Mouse (Mus musculus): ENCODE measurements around the gene Pdhx. TPM values are rescaled to one million over a fixed set of nuclear protein-coding genes. Genes with fewer than 3 reads are reported as not detected.

The Pdhx gene
- polyA plus RNA-seq, 1 experiment from 2014 or later = 59.3 TPM

- Histone ChIP-seq H3K4me1 (no peaks in the 10 kb centered on the region), H3K27me3 (no peaks in the 10 kb centered on the region), H3K4me2 (no peak overlapping the region), H3K9me3 (replicated peaks) (no peaks in the 10 kb centered on the region), H3K36me3 (ENCODE audit: poor library complexity, severe bottlenecking) (no peaks in the 10 kb centered on the region), H3K27ac (no peak overlapping the region), H3K4me3 (no peak overlapping the region), H3K9ac (no peak overlapping the region)
- 86% methylated on average over 8 of the region's 8 CpGs for WGBS
- ATAC-seq = no peak
Measured at GRCm38 (mm10) chr2:102981446-102982314, 91.6 kb downstream of the Pdhx start.

DNA sequence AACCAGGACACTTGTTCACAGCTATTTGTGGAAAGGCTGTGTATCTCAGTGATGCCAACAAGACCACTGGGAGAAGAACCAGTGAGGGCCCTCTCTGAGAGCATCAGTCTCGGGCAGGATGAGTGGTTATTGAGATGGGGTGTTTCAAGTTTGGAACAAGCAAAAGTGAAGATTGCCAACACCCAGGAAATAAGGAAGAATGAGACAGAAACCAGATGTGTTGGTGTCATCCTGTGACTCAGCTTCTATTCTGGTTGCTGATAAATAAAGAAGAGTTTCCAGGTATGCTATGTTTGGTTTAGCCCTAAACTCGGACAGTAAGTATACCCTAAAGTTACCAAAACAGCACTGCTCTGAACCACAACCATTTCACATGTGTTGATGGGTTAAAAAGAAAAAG is 92.4 kb downstream of the Pdhx start:
- no peak overlapping the region for H3K27ac ChIP-seq
- no peak overlapping the region for H3K9ac ChIP-seq
- 80% methylated on average over 2 of the region's 2 CpGs for WGBS
- H3K4me3 ChIP-seq = no peak overlapping the region
- H3K27me3 ChIP-seq = no peaks in the 10 kb centered on the region
- ATAC-seq = no peak
- H3K36me3 ChIP-seq (ENCODE audit: poor library complexity, severe bottlenecking) = no peaks in the 10 kb centered on the region
- no peaks in the 10 kb centered on the region for H3K4me1 ChIP-seq
- H3K4me2 ChIP-seq = no peak overlapping the region
- H3K9me3 ChIP-seq (replicated peaks) = no peaks in the 10 kb centered on the region

GRCm38 (mm10) chr2:102979519-102979918 is 93.8 kb downstream of the Pdhx start:
- Histone ChIP-seq H3K27me3 (no peaks in the 10 kb centered on the region), H3K9me3 (replicated peaks) (no peaks in the 10 kb centered on the region), H3K36me3 (ENCODE audit: poor library complexity, severe bottlenecking) (no peaks in the 10 kb centered on the region), H3K4me2 (no peak overlapping the region), H3K27ac (no peak overlapping the region), H3K4me1 (no peaks in the 10 kb centered on the region), H3K9ac (no peak overlapping the region), H3K4me3 (no peak overlapping the region)
- 92% methylated on average over 2 of the region's 2 CpGs for WGBS
- ATAC-seq = no peak

DNA sequence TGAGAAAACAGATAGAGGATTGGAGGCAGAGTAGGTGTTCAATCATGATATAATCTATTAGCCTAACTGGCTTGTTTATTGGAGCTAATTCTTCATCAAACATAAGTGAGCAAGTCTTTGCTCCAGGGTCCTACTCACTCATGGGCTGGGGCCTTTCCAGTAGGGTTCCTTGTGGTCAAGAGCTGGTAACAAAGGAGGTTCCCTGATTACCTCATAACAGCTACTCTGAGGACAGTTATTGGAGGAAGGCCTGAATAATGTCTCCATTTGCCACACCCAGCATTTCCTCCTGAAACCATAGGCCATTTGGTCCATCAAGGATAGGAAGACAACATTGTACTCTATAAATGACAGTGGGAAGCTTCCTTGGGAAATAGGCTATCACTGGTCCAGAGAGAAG is 94.2 kb downstream of the Pdhx start:
- Histone ChIP-seq H3K4me2 (no peak overlapping the region), H3K27me3 (no peaks in the 10 kb centered on the region), H3K9me3 (replicated peaks) (no peaks in the 10 kb centered on the region), H3K27ac (no peak overlapping the region), H3K36me3 (ENCODE audit: poor library complexity, severe bottlenecking) (no peaks in the 10 kb centered on the region), H3K4me3 (no peak overlapping the region), H3K4me1 (no peaks in the 10 kb centered on the region), H3K9ac (no peak overlapping the region)
- no peak for ATAC-seq

DNA sequence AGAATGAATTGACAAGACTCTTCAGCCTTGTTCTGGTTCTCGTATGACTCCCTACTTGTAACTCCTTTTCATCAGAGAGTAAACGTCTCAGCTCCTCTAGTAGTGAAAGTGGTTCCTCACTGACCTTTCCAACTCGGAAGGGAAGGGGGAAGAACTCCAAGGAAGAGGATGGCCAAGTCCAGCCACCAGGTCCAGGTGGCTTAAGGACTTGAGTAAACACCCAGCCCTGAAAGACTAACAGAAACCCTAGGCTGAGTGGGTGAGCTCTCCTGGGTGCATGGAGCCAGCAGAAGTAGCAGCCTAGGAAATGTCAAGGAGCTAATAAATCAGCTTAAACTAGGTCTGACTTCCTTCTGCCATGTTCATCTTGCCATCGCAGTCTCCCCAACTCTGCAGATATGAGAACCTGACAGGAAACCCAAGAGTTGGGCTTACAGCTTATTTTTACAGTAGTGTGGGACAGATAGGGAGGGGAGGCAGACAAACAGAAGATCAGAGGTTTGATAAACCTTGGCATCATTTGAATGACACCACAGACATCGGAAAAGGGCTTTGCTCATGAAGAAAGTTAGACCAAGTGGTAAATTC is 97.9 kb downstream of the Pdhx start:
- Histone ChIP-seq H3K36me3 (ENCODE audit: poor library complexity, severe bottlenecking) (no peaks in the 10 kb centered on the region), H3K4me1 (no peaks in the 10 kb centered on the region), H3K27ac (no peak overlapping the region), H3K27me3 (no peaks in the 10 kb centered on the region), H3K4me3 (no peak overlapping the region), H3K9me3 (replicated peaks) (no peaks in the 10 kb centered on the region), H3K9ac (no peak overlapping the region), H3K4me2 (no peak overlapping the region)
- ATAC-seq = no peak
- WGBS = 86% methylated on average over 5 of the region's 5 CpGs

DNA sequence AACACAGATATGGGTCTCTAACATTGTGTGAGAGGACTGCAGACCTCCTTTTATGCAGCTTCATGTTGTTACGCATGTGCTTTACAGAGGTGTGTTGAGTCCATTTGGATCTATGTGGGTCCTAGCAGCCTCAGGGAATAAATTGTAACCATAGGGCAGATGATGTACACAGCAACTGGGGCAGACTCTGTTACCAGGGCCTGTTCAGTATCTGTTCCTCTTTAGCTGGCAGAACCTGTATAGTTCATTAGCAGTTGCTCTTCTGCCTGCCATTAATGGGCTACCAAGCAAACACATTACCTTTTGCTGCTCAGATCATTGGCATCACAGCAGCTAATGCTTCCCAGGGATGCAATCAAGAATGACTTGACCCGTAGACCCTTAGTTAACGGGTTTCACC is 100.2 kb downstream of the Pdhx start:
- no peaks in the 10 kb centered on the region for H3K27me3 ChIP-seq
- no peaks in the 10 kb centered on the region for H3K4me1 ChIP-seq
- H3K27ac ChIP-seq = no peak overlapping the region
- no peaks in the 10 kb centered on the region for H3K36me3 ChIP-seq (ENCODE audit: poor library complexity, severe bottlenecking)
- H3K9me3 ChIP-seq (replicated peaks) = no peaks in the 10 kb centered on the region
- no peak overlapping the region for H3K4me2 ChIP-seq
- ATAC-seq = no peak
- no peak overlapping the region for H3K9ac ChIP-seq
- 88% methylated on average over 3 of the region's 3 CpGs for WGBS
- H3K4me3 ChIP-seq = no peak overlapping the region

- H3K4me1 ChIP-seq = no peaks in the 10 kb centered on the region
- no peak overlapping the region for H3K27ac ChIP-seq
- H3K9ac ChIP-seq = no peak overlapping the region
- 65% methylated on average over 5 of the region's 5 CpGs for WGBS
- no peaks in the 10 kb centered on the region; the same call in 1 of the 2 replicates for H3K9me3 ChIP-seq (replicated peaks)
- no peak for ATAC-seq
- no peaks in the 10 kb centered on the region for H3K27me3 ChIP-seq
- H3K4me2 ChIP-seq = no peak overlapping the region
- no peaks in the 10 kb centered on the region for H3K36me3 ChIP-seq (ENCODE audit: poor library complexity, severe bottlenecking)
- no peak overlapping the region for H3K4me3 ChIP-seq
Measured at GRCm38 (mm10) chr2:102972575-102972974, 100.7 kb downstream of the Pdhx start.

DNA sequence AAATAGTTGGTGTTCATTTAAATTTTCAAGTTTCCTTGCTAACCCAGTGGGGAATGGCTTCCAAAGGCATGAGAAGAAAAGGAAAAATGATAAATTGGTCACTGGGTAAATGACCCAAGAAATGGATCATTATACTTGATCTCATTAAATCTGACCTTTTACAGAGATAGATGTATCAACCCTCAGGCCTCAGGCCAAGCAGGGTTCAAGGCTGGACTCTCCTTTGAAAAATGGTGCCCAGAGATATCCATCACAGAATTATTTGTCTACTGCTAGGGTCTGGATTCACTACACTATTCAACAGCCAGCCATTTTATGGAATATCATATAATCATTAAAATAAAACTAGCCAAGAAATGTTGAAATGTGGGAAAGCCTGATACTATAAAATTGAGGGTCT is 101.4 kb downstream of the Pdhx start:
- Histone ChIP-seq H3K4me3 (no peak overlapping the region), H3K9ac (no peak overlapping the region), H3K4me2 (no peak overlapping the region), H3K9me3 (replicated peaks) (no peaks in the 10 kb centered on the region; the same call in 1 of the 2 replicates), H3K27me3 (no peaks in the 10 kb centered on the region), H3K36me3 (ENCODE audit: poor library complexity, severe bottlenecking) (no peaks in the 10 kb centered on the region), H3K27ac (no peak overlapping the region), H3K4me1 (no peaks in the 10 kb centered on the region)
- no peak for ATAC-seq

Other genes with a start within 250 kb of the Pdhx start
- 1.2 and 1.6 TPM in 2 replicates for gene Cd44, start 171.8 kb downstream of the Pdhx start, polyA plus RNA-seq (2015; fragmentation: Nextera tagmentation; extraction: Ambion mirVana)
- gene Apip, start 162 bp upstream of the Pdhx start, polyA plus RNA-seq (2015; fragmentation: Nextera tagmentation; extraction: Ambion mirVana) = 53.6 and 54.1 TPM in 2 replicates
- gene Ehf, start 229.8 kb upstream of the Pdhx start, polyA plus RNA-seq (2015; fragmentation: Nextera tagmentation; extraction: Ambion mirVana) = 0.05 TPM in 1 of 2 replicates, not detected in the other

Data from forebrain, embryonic 13.5 days (tissue).